Mouse (Mus musculus): Measurements from ENCODE around the gene Myo16.

DNA sequence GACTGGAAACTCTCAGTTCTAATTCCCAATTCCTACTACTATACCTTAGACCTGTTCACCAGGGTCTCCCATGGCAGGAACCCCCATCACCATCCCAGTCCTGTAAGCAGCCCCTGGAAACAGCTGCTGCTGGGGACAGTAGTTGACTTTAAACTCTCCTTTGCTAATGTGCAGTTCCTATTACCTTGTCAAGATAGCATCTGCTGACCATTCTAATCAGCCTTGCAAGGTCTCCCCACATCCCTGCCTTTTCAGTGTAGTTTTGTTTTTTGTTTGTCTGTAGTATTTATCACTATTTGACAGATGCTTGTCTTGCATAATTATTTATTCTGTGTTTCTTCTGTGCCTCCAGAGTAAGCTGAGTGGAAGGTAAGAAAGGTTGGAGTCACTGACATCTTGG, 487.6 kb downstream of the Myo16 start:
- TF ChIP-seq CTCF (IDR thresholded peaks at IDR 0.05; ENCODE audit: extremely low read depth, insufficient read length, insufficient replicate concordance, low read depth, low read length) (no peak), POLR2A (IDR thresholded peaks at IDR 0.05; ENCODE audit: low read depth, low read length) (no peak)

All from small intestine, adult 2 months (tissue).